Mouse (Mus musculus) gonadal fat pad, adult 2 months (tissue): ENCODE measurements around the gene Olfr1164. TPM values are rescaled to one million over a fixed set of nuclear protein-coding genes. Genes with fewer than 3 reads are reported as not detected.

Source experiments
- DNase-seq: peaks from one replicate; pipeline ENCODE4 v3.0.0-alpha.2; 2012; ENCODE audit warnings: low read depth
- polyA plus RNA-seq: library from polyadenylated mRNA; depleted of rRNA; stranded (reverse); fragments of >200 nt; gene quantifications from 2 replicates; pipeline ENCODE4 v1.2.3, GENCODE M21; 2012; rRNA removed

Gene Olfr1164
- polyA plus RNA-seq, result not detected in 2 replicates

- DNase-seq, result no peak
Observed at GRCm38 (mm10) chr2:88093866-88094265, at the start of gene Olfr1164. TSS of gene Olfr1164 (minus strand) at chr2:88093966.

- DNase-seq, result no peak
Observed at GRCm38 (mm10) chr2:88128172-88128571, 34.4 kb upstream of the Olfr1164 start, which contains the start of gene Olfr1166. TSS of gene Olfr1166 (minus strand) at chr2:88128272.

- DNase-seq, result no peak
Observed at GRCm38 (mm10) chr2:88071730-88072129, 22.0 kb downstream of the Olfr1164 start, which contains the start of gene Olfr1163. TSS of gene Olfr1163 (minus strand) at chr2:88071830.

GRCm38 (mm10) chr2:88063587-88063986, 30.2 kb downstream of the Olfr1164 start:
- DNase-seq, result no peak

- no peak for DNase-seq
Observed at GRCm38 (mm10) chr2:88051029-88051428, 42.7 kb downstream of the Olfr1164 start, which contains the start of gene Olfr1162. TSS of gene Olfr1162 (minus strand) at chr2:88051129.

Other genes starting within 250 kb of the Olfr1164 start
- gene Olfr1150-ps1, start 250.0 kb downstream of the Olfr1164 start, polyA plus RNA-seq, result not detected in 2 replicates
- not detected in 2 replicates for gene Olfr1151, start 238.1 kb downstream of the Olfr1164 start, polyA plus RNA-seq
- gene Olfr1152, start 227.5 kb downstream of the Olfr1164 start, polyA plus RNA-seq, result not detected in 2 replicates
- gene Olfr1153, start 199.0 kb downstream of the Olfr1164 start, polyA plus RNA-seq, result not detected in 2 replicates
- gene Olfr1154, start 188.8 kb downstream of the Olfr1164 start, polyA plus RNA-seq, result not detected in 2 replicates
- gene Olfr1155, start 148.8 kb downstream of the Olfr1164 start, polyA plus RNA-seq, result not detected in 2 replicates
- not detected in 2 replicates for gene Olfr1156, start 140.9 kb downstream of the Olfr1164 start, polyA plus RNA-seq
- gene Olfr1157, start 125.7 kb downstream of the Olfr1164 start, polyA plus RNA-seq, result not detected in 2 replicates
- gene Olfr74, start 119.3 kb downstream of the Olfr1164 start, polyA plus RNA-seq, result not detected in 2 replicates
- gene Olfr1158, start 103.9 kb downstream of the Olfr1164 start, polyA plus RNA-seq, result not detected in 2 replicates
- gene Olfr1160, start 85.7 kb downstream of the Olfr1164 start, polyA plus RNA-seq, result not detected in 2 replicates
- gene Olfr1161, start 71.2 kb downstream of the Olfr1164 start, polyA plus RNA-seq, result not detected in 2 replicates
- not detected in 2 replicates for gene Olfr73, start 56.3 kb downstream of the Olfr1164 start, polyA plus RNA-seq
- gene Olfr1162, start 42.8 kb downstream of the Olfr1164 start, polyA plus RNA-seq, result not detected in 2 replicates
- gene Olfr1163, start 22.1 kb downstream of the Olfr1164 start, polyA plus RNA-seq, result not detected in 2 replicates
- not detected in 2 replicates for gene Olfr1166, start 34.3 kb upstream of the Olfr1164 start, polyA plus RNA-seq
- gene Olfr1167, start 61.2 kb upstream of the Olfr1164 start, polyA plus RNA-seq, result not detected in 2 replicates
- not detected in 2 replicates for gene Olfr1168, start 87.9 kb upstream of the Olfr1164 start, polyA plus RNA-seq
- gene Olfr1170, start 134.4 kb upstream of the Olfr1164 start, polyA plus RNA-seq, result not detected in 2 replicates
- gene Olfr1173, start 185.9 kb upstream of the Olfr1164 start, polyA plus RNA-seq, result not detected in 2 replicates
- gene Olfr1174-ps, start 221.2 kb upstream of the Olfr1164 start, polyA plus RNA-seq, result not detected in 2 replicates
- not detected in 2 replicates for gene Olfr1175-ps, start 233.2 kb upstream of the Olfr1164 start, polyA plus RNA-seq
- gene Olfr1176, start 242.8 kb upstream of the Olfr1164 start, polyA plus RNA-seq, result not detected in 2 replicates